Mouse (Mus musculus) liver, embryonic 12.5 days (tissue): ENCODE measurements around the gene Adgrl4. TPM values are rescaled to one million over a fixed set of nuclear protein-coding genes. Genes with fewer than 3 reads are reported as not detected.

Source experiments
- ATAC-seq: fragments of 200-750 bp; cut with Nextera tagmentation; 2 replicates; pipeline ENCODE4 v1.8.0; 2017; ENCODE audit warnings: moderate number of reproducible peaks, mild to moderate bottlenecking, moderate library complexity
- H3K27ac ChIP-seq: fragments of 300-500 bp; sonication (generic); 2 replicates; pipeline ENCODE4 v1.5.1; 2016; ENCODE audit warnings: mild to moderate bottlenecking
- H3K27me3 ChIP-seq: fragments of 300-500 bp; sonication (generic); replicated peaks from 2 replicates; pipeline ENCODE4 v1.6.1; 2016; ENCODE audit warnings: mild to moderate bottlenecking, moderate library complexity
- H3K36me3 ChIP-seq: fragments of 300-500 bp; sonication (generic); 2 replicates; pipeline ENCODE4 v1.6.1; 2016; ENCODE audit warnings: mild to moderate bottlenecking, moderate library complexity
- H3K4me1 ChIP-seq: fragments of 300-500 bp; sonication (generic); 2 replicates; pipeline ENCODE4 v1.6.1; 2016
- H3K4me2 ChIP-seq: fragments of 300-500 bp; sonication (generic); 2 replicates; pipeline ENCODE4 v1.6.1; 2016; ENCODE audit warnings: mild to moderate bottlenecking, moderate library complexity
- H3K4me3 ChIP-seq: fragments of 300-500 bp; sonication (generic); 2 replicates; pipeline ENCODE4 v1.5.1; 2016; ENCODE audit warnings: mild to moderate bottlenecking, moderate library complexity
- H3K9ac ChIP-seq: fragments of 300-500 bp; sonication (generic); 2 replicates; pipeline ENCODE4 v1.6.1; 2016; ENCODE audit warnings: mild to moderate bottlenecking, moderate library complexity
- H3K9me3 ChIP-seq: fragments of 300-500 bp; sonication (generic); replicated peaks from 2 replicates; pipeline ENCODE4 v1.6.1; 2016; ENCODE audit warnings: mild to moderate bottlenecking, moderate library complexity
- WGBS: fragments of 180-500 bp; shearing (Covaris S2); methylation state at CpG from one replicate; pipeline ENCODE4 v1.1.7; 2016; ENCODE audit not compliant: insufficient replicate concordance; 5-methylcytosine and 5-hydroxymethylcytosine counted together
- polyA plus RNA-seq: library from polyadenylated mRNA; unstranded; fragments of >200 nt; fragmentation: Nextera tagmentation; extraction: Ambion mirVana; gene quantifications from 2 replicates; pipeline ENCODE4 v1.2.1, GENCODE M21; 2016

Adgrl4 gene
- polyA plus RNA-seq, 1 experiment from 2014 or later, result 11.1 TPM

DNA sequence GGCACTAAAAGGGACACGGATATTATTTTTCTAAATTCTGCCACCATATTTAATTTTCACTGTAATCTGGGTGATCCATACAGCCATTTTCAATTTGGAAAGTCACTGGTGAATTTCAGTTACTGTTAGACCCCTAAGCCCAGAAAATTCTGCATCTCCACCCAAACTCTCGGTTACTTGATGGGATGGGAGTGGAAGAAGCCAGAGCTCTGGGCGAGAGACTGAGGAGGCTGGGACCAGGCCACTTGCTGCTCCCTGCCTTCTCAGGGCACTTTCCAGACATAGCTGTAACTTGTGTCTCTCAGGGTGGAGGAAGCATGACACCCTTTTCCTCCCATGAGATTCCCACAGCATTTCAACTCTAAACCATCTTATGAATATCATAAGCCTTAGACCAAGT is 109.5 kb downstream of the Adgrl4 start:
- H3K9ac ChIP-seq, result no peak overlapping the region
- no peaks in the 10 kb centered on the region for H3K36me3 ChIP-seq
- H3K27me3 ChIP-seq, result no peaks in the 10 kb centered on the region
- no peak overlapping the region for H3K4me3 ChIP-seq
- H3K27ac ChIP-seq, result no peak overlapping the region
- H3K9me3 ChIP-seq, result no peaks in the 10 kb centered on the region
- H3K4me2 ChIP-seq, result no peak overlapping the region
- no peaks in the 10 kb centered on the region for H3K4me1 ChIP-seq
- ATAC-seq, result no peak
- 73% methylated on average over 3 of the region's 3 CpGs for WGBS

DNA sequence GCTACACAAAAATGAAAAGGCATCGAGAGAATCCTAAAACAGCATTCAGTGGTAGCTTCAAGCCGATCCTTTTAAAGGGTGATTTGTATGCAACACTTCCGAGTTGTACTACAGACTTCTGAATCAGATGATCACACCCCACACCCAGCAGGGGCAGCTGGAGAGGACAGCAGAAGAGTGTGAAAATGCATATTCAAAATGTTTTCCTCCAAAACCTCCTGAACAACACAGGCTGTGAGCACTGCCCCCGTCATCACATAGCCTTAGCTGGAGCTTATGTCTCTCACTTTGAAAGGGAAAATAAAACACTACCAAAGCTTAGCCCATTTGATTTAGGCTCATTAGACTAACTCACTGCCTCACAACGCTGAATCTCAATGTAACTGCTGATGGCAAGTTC is 113.3 kb downstream of the Adgrl4 start:
- Histone ChIP-seq H3K9ac (no peak overlapping the region), H3K4me2 (no peak overlapping the region), H3K9me3 (no peaks in the 10 kb centered on the region), H3K4me3 (no peak overlapping the region), H3K36me3 (no peaks in the 10 kb centered on the region), H3K27ac (no peak overlapping the region), H3K27me3 (no peaks in the 10 kb centered on the region), H3K4me1 (no peaks in the 10 kb centered on the region)
- 55% methylated on average over 5 of the region's 5 CpGs for WGBS
- no peak for ATAC-seq

DNA sequence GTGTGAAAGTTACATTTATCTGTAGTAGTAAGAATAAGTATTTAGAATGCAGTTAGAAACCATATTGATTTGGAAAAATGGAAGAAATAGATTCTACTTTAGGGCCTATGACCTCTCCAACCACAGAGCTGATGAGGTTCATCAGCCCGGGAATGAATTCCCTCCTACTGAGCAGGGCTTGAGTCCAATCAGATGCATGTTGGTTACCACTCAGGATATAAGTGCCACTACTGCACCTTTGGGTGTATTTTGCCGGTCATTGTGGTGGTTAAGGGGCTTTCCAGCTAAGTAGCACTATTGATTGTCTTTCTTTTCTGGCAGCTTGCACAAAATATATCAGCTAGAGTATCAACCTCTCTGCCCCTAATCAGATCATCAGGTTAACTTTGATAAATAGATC is 118.9 kb downstream of the Adgrl4 start:
- Histone ChIP-seq H3K9me3 (no peaks in the 10 kb centered on the region), H3K36me3 (no peaks in the 10 kb centered on the region), H3K4me2 (no peak overlapping the region), H3K9ac (no peak overlapping the region), H3K4me1 (no peaks in the 10 kb centered on the region), H3K4me3 (no peak overlapping the region), H3K27ac (no peak overlapping the region), H3K27me3 (no peaks in the 10 kb centered on the region)
- whole genome bisulfite sequencing, result 60% methylated on average over 2 of the region's 2 CpGs
- ATAC-seq, result no peak

DNA sequence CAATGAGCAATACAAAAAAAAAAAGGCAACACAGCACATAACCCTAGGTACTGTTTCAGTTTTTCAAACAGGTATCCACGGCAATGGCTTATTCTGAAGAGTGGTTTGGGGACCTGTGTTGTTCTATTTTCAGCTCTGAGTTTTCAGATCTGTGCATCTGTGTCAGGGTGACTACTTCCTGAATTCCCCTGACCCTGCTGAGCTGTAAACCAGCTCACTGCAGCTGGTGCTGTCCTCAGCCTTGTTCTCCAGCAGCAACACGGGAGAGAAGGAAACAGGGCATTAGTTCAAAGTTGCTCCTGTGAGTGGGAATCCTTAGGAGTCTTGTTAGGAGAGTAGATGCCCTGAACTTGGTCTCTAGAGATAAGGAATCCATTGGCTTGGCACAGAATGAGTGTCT is 119.4 kb downstream of the Adgrl4 start:
- Histone ChIP-seq H3K27me3 (no peaks in the 10 kb centered on the region), H3K4me1 (no peaks in the 10 kb centered on the region), H3K9ac (no peak overlapping the region), H3K27ac (no peak overlapping the region), H3K4me2 (no peak overlapping the region), H3K9me3 (no peaks in the 10 kb centered on the region), H3K4me3 (no peak overlapping the region), H3K36me3 (no peaks in the 10 kb centered on the region)
- no peak for ATAC-seq
- WGBS, result 25% methylated on average over 2 of the region's 2 CpGs

DNA sequence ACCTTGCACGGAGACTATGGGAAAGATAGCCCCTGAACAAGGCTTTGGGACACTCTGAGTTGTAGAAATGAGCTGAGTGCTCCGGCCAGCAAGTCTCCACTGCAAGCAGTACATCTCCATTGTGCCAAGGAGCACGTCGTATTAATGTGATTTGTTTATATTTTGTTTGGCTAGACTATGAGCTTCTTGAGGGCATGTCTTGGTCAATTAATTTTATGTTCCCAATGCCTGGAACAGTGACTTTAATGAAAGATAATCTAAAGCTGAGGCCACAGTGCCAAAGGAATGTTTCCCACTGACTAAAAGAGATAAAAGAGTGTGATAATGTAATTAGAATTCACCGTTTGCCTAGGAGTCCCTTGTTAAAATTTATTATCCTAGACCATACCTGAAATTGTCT is 119.9 kb downstream of the Adgrl4 start:
- H3K27ac ChIP-seq, result no peak overlapping the region
- 64% methylated on average over 5 of the region's 5 CpGs for WGBS
- no peak overlapping the region for H3K4me2 ChIP-seq
- no peaks in the 10 kb centered on the region for H3K27me3 ChIP-seq
- no peak overlapping the region for H3K9ac ChIP-seq
- no peaks in the 10 kb centered on the region for H3K9me3 ChIP-seq
- no peak for ATAC-seq
- H3K4me1 ChIP-seq, result no peaks in the 10 kb centered on the region
- no peaks in the 10 kb centered on the region for H3K36me3 ChIP-seq
- no peak overlapping the region for H3K4me3 ChIP-seq

DNA sequence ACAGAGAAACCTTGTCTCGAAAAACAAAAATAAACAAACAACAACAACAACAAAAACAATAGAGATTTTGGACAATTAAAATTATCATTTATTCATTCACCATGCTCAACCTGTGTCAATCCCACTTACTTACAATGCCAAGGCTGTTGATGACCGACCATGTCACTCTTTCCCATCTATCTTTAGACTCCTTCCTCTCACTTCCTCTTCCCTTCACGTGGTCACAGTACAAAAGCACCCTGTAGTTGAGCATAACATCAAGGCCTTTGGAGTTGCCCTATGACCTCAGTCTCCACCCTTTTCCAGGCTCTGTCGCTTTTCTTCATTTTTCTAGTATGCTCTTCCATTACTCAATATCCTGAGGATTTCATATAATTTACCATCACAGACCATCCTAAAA is 120.7 kb downstream of the Adgrl4 start:
- Histone ChIP-seq H3K9me3 (no peaks in the 10 kb centered on the region), H3K36me3 (no peaks in the 10 kb centered on the region), H3K27me3 (no peaks in the 10 kb centered on the region), H3K27ac (no peak overlapping the region), H3K4me1 (no peaks in the 10 kb centered on the region), H3K9ac (no peak overlapping the region), H3K4me3 (no peak overlapping the region), H3K4me2 (no peak overlapping the region)
- 44% methylated on average over 4 of the region's 4 CpGs for WGBS
- no peak for ATAC-seq

DNA sequence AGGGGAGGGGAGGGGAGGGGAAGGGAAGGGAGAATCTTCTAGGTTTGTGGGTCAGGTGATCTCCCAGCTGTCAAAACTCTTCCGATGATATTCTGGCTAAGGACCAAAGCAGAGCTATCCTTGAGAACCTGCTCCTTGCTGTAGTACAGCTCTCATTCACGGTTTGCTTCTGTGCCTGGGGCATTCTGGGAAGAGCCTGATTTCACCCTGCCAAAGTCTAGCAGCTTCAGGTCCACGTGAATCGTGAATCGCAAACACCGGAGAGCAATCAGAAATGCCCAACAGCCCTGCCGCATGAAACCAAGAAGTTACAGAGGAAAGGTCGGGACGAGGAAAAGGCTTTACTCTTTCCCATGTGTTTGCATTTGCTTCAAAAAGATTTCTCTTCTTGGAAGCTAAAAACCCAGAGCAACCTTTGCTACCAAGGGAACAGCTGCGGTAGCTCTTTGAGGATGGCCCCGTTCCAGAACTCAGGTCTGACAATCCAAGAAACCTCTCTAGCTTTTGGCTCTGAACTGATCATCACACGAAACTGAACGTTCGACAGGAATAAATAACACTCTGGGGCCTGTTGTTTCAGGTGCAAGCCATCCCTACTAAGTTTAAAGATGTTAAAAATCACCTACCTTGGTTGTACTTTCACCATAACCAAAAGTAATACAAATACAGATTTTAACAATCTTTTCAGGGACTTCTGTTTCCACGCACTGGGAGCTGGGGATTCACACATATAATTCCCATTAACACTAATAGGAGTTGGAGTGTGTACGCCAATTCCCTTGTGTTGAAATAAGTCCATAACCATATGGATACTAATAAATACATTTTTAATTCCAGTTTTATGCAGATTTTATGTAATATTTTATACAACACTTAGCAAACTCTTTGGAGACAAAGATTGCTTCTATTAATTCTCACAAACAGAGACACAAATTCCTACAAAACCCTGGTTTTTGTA is 128.3 kb downstream of the Adgrl4 start:
- 67% methylated on average over 16 of the region's 16 CpGs for WGBS
- Histone ChIP-seq H3K27me3 (no peaks in the 10 kb centered on the region), H3K36me3 (no peaks in the 10 kb centered on the region), H3K9me3 (no peaks in the 10 kb centered on the region), H3K4me2 (no peak overlapping the region), H3K4me3 (no peak overlapping the region), H3K4me1 (no peaks in the 10 kb centered on the region), H3K9ac (no peak overlapping the region), H3K27ac (no peak overlapping the region)
- no peak for ATAC-seq

DNA sequence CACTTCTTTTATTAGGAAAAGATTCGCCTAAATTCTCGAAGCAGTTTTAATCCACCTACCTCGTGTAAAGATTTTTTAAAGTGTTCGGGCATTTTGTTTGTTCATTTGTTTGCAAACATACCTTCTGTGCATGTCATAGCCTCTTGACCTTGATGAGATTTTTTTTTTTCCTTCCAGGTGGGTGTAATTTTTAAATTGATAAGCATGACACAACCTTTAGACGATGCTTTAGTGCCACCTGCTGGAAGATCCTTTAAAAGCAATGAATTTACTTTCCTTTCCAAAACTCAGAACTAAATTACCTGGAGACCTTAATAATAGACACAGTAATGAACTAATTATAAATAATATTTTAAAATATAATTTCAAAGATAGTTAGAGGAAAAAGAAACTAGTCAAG is 128.9 kb downstream of the Adgrl4 start:
- ATAC-seq, result no peak
- H3K27ac ChIP-seq, result no peak overlapping the region
- 58% methylated on average over 5 of the region's 5 CpGs for WGBS
- H3K9ac ChIP-seq, result no peak overlapping the region
- H3K9me3 ChIP-seq, result no peaks in the 10 kb centered on the region
- no peaks in the 10 kb centered on the region for H3K27me3 ChIP-seq
- no peaks in the 10 kb centered on the region for H3K4me1 ChIP-seq
- H3K4me2 ChIP-seq, result no peak overlapping the region
- H3K4me3 ChIP-seq, result no peak overlapping the region
- H3K36me3 ChIP-seq, result no peaks in the 10 kb centered on the region

DNA sequence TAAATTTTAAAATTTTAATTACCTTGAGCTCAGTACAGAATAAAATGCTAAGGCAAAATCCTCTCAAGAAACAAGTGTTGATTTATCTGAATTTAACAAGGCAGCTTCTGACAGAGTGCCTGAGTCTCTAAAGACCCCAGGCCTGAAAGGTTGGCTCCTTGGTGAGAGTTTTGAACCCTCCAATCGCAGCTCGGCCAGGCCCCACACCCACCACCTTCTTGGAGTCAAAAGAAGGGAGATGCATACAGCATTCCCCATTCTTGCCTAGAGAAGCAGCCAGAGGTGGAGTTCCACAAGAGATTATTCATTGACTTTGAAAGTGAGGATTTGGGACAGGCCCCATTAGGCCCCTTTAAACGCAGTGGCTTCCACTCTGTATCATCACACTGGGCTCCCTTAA is 129.9 kb downstream of the Adgrl4 start:
- no peak for ATAC-seq
- H3K36me3 ChIP-seq, result no peaks in the 10 kb centered on the region
- 38% methylated on average over 3 of the region's 3 CpGs for WGBS
- H3K9me3 ChIP-seq, result no peaks in the 10 kb centered on the region
- no peaks in the 10 kb centered on the region for H3K4me1 ChIP-seq
- H3K27ac ChIP-seq, result no peak overlapping the region
- no peak overlapping the region for H3K9ac ChIP-seq
- H3K27me3 ChIP-seq, result no peaks in the 10 kb centered on the region
- H3K4me2 ChIP-seq, result no peak overlapping the region
- H3K4me3 ChIP-seq, result no peak overlapping the region

DNA sequence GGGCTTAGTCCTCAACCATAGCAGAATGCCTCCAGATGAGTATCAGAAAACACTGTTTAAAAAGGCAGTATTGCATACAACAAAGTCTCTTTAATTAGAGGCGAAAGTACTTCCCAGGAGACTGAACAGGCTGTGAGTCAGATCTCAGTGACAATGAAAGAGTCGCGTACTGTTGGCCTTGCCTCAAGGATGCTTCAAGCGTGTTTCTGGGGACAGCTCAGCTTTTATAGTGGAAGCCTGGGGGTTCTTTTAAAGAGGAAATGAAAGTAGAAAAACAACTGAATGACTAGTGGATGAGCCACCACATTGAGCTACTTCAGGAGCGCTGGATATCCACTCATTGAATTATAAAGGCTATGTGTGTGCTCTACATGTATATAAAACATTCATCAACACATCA is 134.4 kb downstream of the Adgrl4 start:
- Histone ChIP-seq H3K4me1 (no peaks in the 10 kb centered on the region), H3K4me2 (no peak overlapping the region), H3K9ac (no peak overlapping the region), H3K4me3 (no peak overlapping the region), H3K27me3 (no peaks in the 10 kb centered on the region), H3K27ac (no peak overlapping the region), H3K36me3 (no peaks in the 10 kb centered on the region), H3K9me3 (no peaks in the 10 kb centered on the region)
- ATAC-seq, result no peak
- WGBS, result 75% methylated on average over 5 of the region's 5 CpGs

DNA sequence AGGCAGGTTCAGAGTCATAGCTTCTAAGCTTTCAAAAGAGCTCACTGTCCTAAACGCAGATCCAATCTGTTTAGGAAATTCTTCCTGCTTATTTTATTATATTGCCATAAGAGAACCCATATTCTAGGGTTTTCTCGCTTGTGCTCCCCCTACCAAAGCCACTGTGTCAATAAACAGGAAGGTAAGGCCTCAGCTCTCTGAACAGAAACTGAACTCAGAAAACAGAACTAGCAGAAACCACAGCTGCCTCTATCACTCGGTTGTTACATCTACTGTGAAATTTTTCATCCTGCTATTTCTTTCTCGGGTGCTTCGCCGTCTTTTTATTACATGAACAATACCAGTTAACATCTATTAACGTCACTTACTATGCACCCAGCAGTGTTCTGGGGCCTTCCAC is 137.6 kb downstream of the Adgrl4 start:
- Histone ChIP-seq H3K9ac (no peak overlapping the region), H3K4me1 (no peaks in the 10 kb centered on the region), H3K4me2 (no peak overlapping the region), H3K27ac (no peak overlapping the region), H3K9me3 (no peaks in the 10 kb centered on the region), H3K27me3 (no peaks in the 10 kb centered on the region), H3K36me3 (no peaks in the 10 kb centered on the region), H3K4me3 (no peak overlapping the region)
- 51% methylated on average over 7 of the region's 7 CpGs for WGBS
- no peak for ATAC-seq

DNA sequence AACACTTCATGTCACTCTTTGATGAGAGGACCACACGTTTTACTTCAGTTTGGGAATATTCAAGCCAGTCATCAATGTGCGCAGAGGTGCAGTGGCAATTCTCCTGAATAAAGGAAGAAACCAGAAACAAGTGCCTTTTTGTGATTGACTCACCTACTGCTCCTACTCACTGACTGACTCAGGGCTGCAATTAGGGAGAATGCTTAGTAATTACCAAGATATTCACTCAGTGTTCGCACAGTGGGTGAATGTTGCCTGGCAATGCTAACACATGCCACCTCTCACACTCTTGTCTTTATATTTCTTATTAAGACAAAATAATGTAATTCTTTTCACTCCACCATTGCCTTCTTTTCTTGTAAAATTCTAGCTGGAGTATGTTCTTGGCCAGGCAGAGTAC is 138.5 kb downstream of the Adgrl4 start:
- WGBS, result 68% methylated on average over 3 of the region's 3 CpGs
- no peak for ATAC-seq
- no peak overlapping the region for H3K4me2 ChIP-seq

DNA sequence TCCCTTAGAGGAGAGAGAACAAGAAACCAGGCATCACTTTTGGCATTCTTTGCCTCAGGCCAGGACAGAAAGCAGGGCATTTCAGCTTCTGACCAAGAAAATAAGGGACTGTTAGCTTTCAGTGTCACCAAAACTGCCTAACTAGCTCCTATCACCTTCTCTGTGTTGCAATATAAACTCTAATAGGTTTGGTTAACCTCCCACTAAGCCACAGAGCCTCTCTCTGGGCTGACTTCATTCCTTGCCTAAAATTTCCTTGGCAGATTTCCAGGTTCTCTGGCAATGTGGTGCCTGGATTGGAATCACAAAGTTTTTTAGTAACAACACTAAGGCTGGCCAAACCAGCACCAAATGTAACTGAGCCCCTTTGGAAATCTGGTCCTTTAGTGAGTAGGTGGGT is 154.2 kb downstream of the Adgrl4 start:
- no peaks in the 10 kb centered on the region for H3K36me3 ChIP-seq
- no peak overlapping the region for H3K4me3 ChIP-seq
- no peaks in the 10 kb centered on the region for H3K9me3 ChIP-seq
- no peak overlapping the region for H3K4me2 ChIP-seq
- no peaks in the 10 kb centered on the region for H3K4me1 ChIP-seq
- H3K9ac ChIP-seq, result no peak overlapping the region
- H3K27me3 ChIP-seq, result no peaks in the 10 kb centered on the region
- no peak overlapping the region for H3K27ac ChIP-seq
- no peak for ATAC-seq

More for the DNA sequence above, 138.5 kb downstream of the Adgrl4 start:
- Histone ChIP-seq H3K27me3 (no peaks in the 10 kb centered on the region), H3K27ac (no peak overlapping the region), H3K36me3 (no peaks in the 10 kb centered on the region), H3K9me3 (no peaks in the 10 kb centered on the region), H3K4me3 (no peak overlapping the region), H3K4me1 (no peaks in the 10 kb centered on the region), H3K9ac (no peak overlapping the region)
